Mouse (Mus musculus): ENCODE results near the gene Dmap1.

Gene Dmap1

GRCm38 (mm10) chr4:117656961-117657360, 25.1 kb downstream of the Dmap1 start:
- peak; percentile 67 for DNase-seq (ENCODE audit: extremely low spot score)

GRCm38 (mm10) chr4:117655500-117655863, 26.6 kb downstream of the Dmap1 start:
- DNase-seq (ENCODE audit: extremely low spot score): peak; percentile 52

GRCm38 (mm10) chr4:117654703-117655499, 27.2 kb downstream of the Dmap1 start:
- DNase-seq (ENCODE audit: extremely low spot score): no peak

DNA sequence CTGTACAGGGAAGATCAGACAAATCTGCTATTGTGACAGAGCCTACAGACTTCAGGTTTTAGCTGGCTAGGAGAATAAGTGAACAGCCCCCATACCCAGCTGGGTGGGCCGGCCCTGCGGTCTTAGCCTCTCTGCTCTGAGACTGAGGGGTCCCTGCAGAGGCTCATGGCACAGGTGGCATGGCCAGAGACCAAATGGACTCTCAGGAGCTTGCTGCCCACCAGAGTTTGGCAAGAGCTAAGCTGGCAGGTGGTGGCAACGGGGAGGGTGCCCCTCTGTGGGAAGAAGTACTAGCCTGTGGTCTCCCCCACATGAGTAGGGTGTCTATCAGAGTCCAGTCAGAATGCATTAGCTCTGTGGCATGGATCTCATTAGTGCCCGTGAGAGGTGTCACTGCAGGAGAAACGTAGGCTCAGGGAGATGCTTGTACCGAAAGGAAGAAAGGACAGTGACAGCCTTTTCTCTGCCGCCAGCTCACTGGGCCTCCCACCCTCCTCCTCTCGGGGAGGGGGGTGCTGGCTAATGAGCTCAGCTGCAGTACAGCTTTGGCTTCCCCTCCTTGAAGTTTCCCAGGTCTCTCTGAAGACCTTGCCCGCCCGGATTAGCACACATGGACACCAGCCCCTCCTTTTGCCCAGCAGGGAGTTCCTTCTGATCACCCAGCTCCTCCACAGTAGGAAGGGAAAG, 27.9 kb downstream of the Dmap1 start:
- DNase-seq (ENCODE audit: extremely low spot score): peak; percentile 53

GRCm38 (mm10) chr4:117652727-117653126, 29.3 kb downstream of the Dmap1 start:
- DNase-seq (ENCODE audit: extremely low spot score): no peak

GRCm38 (mm10) chr4:117651626-117652101, 30.4 kb downstream of the Dmap1 start:
- DNase-seq (ENCODE audit: extremely low spot score): peak; percentile 54

DNA sequence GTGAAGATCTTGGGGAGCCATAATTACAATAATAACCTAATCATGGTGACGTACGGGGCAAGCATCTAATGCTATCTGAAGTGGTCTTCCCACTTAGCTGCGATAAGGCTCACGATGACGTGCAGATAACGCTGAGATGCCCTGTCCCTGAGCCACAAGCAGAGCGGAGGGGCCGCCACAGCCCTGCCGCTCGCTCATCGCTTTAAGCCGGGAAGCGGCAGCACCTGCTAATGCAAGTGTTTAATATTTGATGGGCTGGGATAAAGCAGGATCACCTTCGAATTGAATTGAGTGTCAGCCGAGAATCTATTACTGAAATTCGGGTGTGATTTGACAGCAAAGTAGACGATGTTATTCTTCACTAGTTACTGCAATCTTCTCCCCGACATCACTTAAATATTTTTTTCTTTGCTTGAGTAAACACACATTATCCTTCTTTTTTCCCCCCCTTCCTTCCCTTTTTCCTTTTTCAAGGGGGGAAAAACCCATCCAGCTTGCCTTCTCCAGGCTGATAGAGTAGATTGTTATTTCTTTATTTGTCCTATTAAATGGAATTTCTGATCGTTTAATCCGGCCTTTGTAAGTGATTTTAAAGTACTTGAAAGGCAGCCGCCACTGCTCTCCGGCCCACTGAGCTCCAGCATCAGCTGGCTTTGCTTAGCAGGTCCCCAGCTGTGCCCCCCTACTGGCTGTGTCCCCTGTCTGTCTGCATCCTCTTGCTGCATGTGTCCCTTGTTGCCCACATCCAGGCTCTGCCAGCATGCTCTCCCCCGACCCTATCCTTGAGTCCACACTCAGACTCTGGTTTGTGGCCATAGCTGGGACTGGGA, 34.9 kb downstream of the Dmap1 start:
- no peak for DNase-seq (ENCODE audit: extremely low spot score)

DNA sequence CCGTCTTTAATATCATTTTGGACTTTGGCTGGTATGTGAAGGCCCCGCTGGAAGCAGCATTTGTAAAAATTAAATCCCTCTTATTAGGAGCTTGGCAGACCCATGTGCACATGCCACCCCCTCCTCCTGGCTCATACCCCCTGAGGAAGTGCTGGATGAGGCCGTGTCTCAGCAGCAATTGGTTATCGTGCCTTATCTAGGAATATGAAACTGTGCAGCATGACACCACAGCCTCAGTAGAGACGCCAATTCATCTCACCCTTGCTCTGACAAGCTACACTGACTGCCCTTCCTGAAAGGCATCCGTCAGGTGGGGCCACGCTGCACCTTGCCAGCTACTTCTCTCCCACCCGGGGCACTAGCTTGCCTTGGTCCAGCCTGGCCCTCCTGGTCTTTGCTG, 35.6 kb downstream of the Dmap1 start:
- DNase-seq (ENCODE audit: extremely low spot score): no peak

DNA sequence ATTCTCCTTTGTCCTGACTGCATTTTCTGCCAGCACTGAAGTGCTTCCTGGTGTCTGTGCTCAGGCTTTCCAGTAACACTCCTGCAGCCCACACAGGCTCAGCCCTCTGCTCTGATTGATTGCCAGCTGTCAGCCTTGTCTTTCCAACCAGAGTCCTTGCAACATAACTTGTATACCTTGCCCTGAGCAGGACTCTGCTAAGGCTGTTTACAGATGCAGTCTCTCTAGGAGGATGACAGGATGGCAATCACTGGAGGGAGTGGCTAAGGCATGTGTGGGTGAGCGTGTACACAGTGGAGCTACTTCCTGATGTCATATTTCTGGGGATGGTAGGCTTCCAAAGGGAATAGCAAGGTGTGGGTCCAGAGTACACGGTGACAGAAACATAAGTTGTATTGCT, 36.2 kb downstream of the Dmap1 start:
- no peak for DNase-seq (ENCODE audit: extremely low spot score)

GRCm38 (mm10) chr4:117645031-117645435, 37.0 kb downstream of the Dmap1 start:
- no peak for DNase-seq (ENCODE audit: extremely low spot score)

DNA sequence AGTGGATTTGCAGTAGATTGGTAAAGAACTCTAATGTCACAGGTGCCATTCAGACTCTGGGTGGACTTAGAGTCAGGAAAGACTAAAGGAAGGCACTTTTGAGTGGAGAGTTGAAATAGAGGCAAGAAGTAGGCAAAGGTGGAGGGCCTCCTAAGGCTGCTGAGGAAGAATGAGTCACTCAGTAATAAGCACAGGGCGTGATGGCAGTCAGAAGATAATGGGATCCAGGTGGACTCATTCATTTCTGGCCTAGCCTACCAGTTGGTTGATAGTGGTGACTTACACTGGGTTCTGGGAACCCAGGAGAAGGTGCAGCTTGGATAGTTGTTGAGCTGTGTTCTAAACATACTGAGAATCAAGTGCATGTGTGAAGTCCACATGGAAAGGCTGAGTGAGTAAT, 40.3 kb downstream of the Dmap1 start:
- no peak for DNase-seq (ENCODE audit: extremely low spot score)

DNA sequence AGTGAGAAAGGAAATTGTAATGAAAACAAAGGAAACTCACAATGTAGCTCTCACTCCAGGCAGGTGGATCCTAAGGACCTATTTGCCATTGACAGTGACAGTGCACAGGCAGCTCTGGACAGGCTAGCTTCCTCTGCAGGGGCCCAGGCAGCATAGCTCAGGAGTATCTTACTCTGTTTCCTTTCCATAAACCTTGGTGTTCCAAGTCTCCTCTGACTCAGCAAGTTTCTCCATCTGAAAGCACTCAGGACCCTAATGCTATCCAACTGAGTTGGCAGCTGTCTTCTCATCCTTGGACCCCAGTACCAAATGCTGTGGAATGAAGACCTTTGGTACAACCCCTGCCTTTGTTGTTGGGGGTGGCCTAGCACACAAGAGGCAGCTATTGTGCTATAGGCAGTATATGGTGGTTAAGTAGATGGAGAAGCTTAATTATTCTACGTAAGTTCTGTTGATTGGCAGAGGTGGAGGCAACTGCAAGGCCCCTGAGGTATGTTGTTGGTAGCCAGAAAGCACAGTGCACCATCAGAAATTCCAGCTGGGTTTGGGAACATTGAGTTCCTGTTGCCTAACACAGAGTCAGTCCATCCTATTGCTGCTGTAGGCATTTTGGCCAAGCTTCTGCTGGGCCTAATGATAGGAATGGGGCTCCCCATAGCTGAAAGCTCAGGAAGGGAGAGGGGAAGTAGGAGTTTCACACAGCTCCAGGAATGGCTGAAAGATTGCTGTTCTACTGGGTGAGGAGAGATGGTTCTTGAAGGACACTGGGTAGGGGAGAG, 41.0 kb downstream of the Dmap1 start:
- no peak for DNase-seq (ENCODE audit: extremely low spot score)

- no peak for DNase-seq (ENCODE audit: extremely low spot score)
These were observed 45.0 kb downstream of the Dmap1 start for GRCm38 (mm10) chr4:117636891-117637613.

DNA sequence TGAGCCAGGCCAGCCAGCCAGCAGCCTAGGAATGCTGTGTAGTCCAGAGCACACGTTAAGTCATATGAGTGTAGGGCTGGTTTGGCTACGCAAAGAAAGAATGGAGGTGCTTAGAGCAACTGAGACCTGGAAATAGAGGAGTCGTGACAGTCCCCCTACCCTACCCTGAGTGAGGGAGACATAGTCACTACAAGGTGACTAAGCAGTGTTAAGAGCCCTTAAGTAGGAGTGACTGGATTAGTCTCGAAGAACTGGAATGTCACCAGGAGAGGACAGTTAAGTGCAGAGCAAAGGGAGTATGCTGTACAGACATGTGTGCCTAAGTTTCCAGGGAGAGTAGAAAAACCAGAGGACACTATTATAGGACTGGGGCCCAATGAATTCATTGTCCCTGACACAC, 45.9 kb downstream of the Dmap1 start:
- DNase-seq (ENCODE audit: extremely low spot score): no peak

DNA sequence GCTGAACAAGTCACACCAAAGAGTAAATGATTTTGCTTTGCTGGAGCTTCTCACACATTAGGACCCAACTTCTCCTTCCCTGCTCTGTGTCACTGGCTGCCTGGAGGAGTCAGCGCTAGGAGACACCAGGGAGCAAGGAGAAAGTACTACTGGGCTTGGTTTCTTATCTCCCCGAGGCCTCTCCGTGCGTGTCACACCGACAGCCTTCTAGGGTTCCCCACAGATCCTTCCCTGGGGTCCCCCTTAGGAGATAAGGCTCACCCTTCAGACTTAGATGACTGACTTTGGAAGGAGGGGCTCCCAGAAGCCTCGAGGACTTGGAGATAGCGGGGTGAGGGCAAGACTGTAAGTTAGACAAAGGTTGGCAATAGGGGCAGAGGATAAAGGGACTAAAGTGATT, 47.4 kb downstream of the Dmap1 start:
- no peak for DNase-seq (ENCODE audit: extremely low spot score)

GRCm38 (mm10) chr4:117633527-117633926, 48.5 kb downstream of the Dmap1 start:
- no peak for DNase-seq (ENCODE audit: extremely low spot score)

GRCm38 (mm10) chr4:117630053-117630670, 51.9 kb downstream of the Dmap1 start:
- no peak for DNase-seq (ENCODE audit: extremely low spot score)

- no peak for DNase-seq (ENCODE audit: extremely low spot score)
These were observed 53.6 kb downstream of the Dmap1 start for GRCm38 (mm10) chr4:117628464-117628863.

All from embryo, embryonic 9.5 days (tissue).